Mouse (Mus musculus): ENCODE results near the gene Padi4. TPM values are rescaled to one million over a fixed set of nuclear protein-coding genes. Genes with fewer than 3 reads are reported as not detected.

Padi4 gene
- polyA plus RNA-seq, 1 experiment: 0.61 TPM

DNA sequence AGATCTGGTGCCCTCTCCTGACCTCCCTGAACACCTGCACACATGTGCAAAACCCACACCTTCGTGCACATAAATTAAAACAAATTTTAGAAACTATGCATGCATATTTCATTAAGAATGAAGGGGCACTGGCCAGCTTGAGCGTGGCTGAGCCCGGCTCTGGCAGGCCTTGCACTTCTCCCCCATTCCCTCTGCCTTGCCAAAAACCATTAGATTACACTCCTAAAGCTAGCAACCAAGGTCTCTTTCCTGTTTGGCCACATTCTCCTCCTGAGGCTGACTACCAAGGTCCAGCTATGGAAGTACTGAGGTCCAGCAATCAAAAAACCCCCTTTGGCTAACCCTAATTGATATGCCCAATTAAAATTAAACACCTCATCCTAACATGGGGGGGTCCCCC lies 22.8 kb upstream of the Padi4 start:
- TF ChIP-seq POLR2A (IDR thresholded peaks at IDR 0.05; ENCODE audit: control insufficient read depth, low read depth, low read length) (no peak), CTCF (IDR thresholded peaks at IDR 0.05; ENCODE audit: control insufficient read depth, insufficient read depth, insufficient replicate concordance, low read depth, low read length) (no peak)
- Histone ChIP-seq H3K4me3 (ENCODE audit: control insufficient read depth, low read depth, low read length) (no peak overlapping the region), H3K27ac (ENCODE audit: control insufficient read depth, insufficient read depth, low read depth, low read length) (no peak overlapping the region), H3K4me1 (ENCODE audit: control insufficient read depth, insufficient read depth, low read length) (no peaks in the 10 kb centered on the region), H3K27me3 (ENCODE audit: control insufficient read depth, insufficient read depth, low read length) (no peaks in the 10 kb centered on the region), H3K36me3 (ENCODE audit: control insufficient read depth, insufficient read depth, low read length) (no peaks in the 10 kb centered on the region)

DNA sequence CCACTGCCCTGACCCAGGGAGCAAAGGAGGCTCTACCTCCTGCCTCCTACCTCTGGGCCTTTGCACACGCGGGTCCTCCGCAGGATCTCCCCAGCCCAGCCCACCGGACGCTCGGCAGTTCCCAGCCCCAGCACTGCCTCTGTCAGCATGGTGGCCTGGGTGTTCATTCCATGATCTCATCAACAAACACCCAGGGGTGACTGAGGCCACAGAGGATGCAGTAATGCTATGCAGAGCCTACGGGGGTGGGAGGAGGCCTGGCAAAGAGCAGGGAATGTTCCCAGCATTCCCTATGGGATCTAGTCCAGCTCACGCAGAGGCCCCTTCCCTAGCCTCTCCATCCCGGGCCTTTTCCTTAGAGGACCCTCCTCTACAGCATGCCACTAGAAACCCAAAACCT lies 20.6 kb upstream of the Padi4 start:
- H3K4me1 ChIP-seq (ENCODE audit: control insufficient read depth, insufficient read depth, low read length): no peaks in the 10 kb centered on the region
- no peak overlapping the region for H3K4me3 ChIP-seq (ENCODE audit: control insufficient read depth, low read depth, low read length)
- TF ChIP-seq CTCF (IDR thresholded peaks at IDR 0.05; ENCODE audit: control insufficient read depth, insufficient read depth, insufficient replicate concordance, low read depth, low read length) (no peak), POLR2A (IDR thresholded peaks at IDR 0.05; ENCODE audit: control insufficient read depth, low read depth, low read length) (no peak)
- no peaks in the 10 kb centered on the region for H3K27me3 ChIP-seq (ENCODE audit: control insufficient read depth, insufficient read depth, low read length)
- no peaks in the 10 kb centered on the region for H3K36me3 ChIP-seq (ENCODE audit: control insufficient read depth, insufficient read depth, low read length)
- H3K27ac ChIP-seq (ENCODE audit: control insufficient read depth, insufficient read depth, low read depth, low read length): no peak overlapping the region

DNA sequence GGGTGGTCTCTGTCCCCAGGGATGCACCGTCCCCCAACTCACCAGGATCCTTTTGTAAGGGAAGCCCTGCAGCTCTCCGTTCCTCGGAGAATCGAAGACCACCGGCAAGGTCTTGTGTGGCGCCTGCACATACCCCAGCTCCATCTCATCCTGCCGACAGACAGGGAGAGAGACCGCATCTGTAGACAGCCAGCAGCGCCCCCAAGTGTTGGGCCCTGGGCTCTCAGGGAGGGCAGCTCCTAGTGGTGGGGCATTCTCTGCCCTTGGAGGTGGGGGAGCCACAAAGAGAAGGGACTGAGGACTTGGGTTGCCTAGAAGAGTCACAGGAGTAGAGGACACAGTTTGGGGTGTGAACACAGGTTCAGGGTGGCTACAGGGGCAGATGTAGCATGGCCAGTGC lies 19.8 kb upstream of the Padi4 start:
- TF ChIP-seq POLR2A (IDR thresholded peaks at IDR 0.05; ENCODE audit: control insufficient read depth, low read depth, low read length) (no peak), CTCF (IDR thresholded peaks at IDR 0.05; ENCODE audit: control insufficient read depth, insufficient read depth, insufficient replicate concordance, low read depth, low read length) (peak; percentile 1; the same call in 1 of the 2 replicates)
- Histone ChIP-seq H3K27ac (ENCODE audit: control insufficient read depth, insufficient read depth, low read depth, low read length) (no peak overlapping the region), H3K4me1 (ENCODE audit: control insufficient read depth, insufficient read depth, low read length) (no peaks in the 10 kb centered on the region; the same call in 1 of the 2 replicates)

DNA sequence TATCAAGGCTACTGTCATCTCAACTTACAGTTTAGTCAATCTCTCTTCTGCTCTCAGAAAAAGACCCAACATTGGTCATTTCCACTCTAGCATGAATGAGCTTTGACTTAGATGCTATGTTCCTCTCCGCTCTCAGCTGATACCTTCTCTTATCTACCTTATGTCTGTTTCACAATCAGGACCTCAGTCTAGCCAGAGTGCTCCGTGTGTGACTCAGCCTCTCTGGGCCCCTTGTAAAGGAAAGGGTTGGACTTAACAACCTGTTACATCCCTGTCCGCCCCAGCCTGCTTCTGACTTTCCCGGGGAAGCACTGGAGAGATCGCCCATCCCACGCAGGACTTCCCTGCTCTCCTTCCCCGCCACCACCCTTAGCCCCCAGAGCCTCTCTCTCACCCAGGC lies 18.5 kb upstream of the Padi4 start:
- no peaks in the 10 kb centered on the region; the same call in 1 of the 2 replicates for H3K4me1 ChIP-seq (ENCODE audit: control insufficient read depth, insufficient read depth, low read length)
- no peak for TF ChIP-seq CTCF (IDR thresholded peaks at IDR 0.05; ENCODE audit: control insufficient read depth, insufficient read depth, insufficient replicate concordance, low read depth, low read length)
- no peak for TF ChIP-seq POLR2A (IDR thresholded peaks at IDR 0.05; ENCODE audit: control insufficient read depth, low read depth, low read length)
- no peak overlapping the region for H3K4me3 ChIP-seq (ENCODE audit: control insufficient read depth, low read depth, low read length)
- H3K27me3 ChIP-seq (ENCODE audit: control insufficient read depth, insufficient read depth, low read length): no peaks in the 10 kb centered on the region
- no peaks in the 10 kb centered on the region for H3K36me3 ChIP-seq (ENCODE audit: control insufficient read depth, insufficient read depth, low read length)
- H3K27ac ChIP-seq (ENCODE audit: control insufficient read depth, insufficient read depth, low read depth, low read length): no peak overlapping the region

More for the DNA sequence above, 19.8 kb upstream of the Padi4 start:
- Histone ChIP-seq H3K4me3 (ENCODE audit: control insufficient read depth, low read depth, low read length) (no peak overlapping the region), H3K36me3 (ENCODE audit: control insufficient read depth, insufficient read depth, low read length) (no peaks in the 10 kb centered on the region), H3K27me3 (ENCODE audit: control insufficient read depth, insufficient read depth, low read length) (no peaks in the 10 kb centered on the region)

DNA sequence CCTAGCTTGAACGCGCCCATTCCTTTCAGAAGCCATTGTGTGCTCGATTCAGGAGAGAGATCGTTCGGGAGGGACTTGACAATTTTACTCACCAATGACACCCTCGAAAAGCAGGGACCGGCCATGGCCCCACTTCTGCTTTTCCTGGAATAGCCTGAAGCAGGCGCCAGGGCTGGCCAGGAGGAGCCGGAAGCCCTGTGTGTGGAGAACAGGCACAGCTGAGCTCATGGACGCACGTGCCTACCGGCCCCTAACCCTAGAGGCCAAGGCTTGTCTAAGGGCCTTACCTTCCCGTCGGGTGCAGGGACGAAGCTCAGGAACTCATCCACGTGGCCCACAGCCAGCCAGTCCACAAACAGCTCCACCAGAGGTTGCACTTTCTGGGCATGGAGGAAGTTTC lies 17.0 kb upstream of the Padi4 start:
- no peak overlapping the region for H3K27ac ChIP-seq (ENCODE audit: control insufficient read depth, insufficient read depth, low read depth, low read length)
- TF ChIP-seq POLR2A (IDR thresholded peaks at IDR 0.05; ENCODE audit: control insufficient read depth, low read depth, low read length) (no peak), CTCF (IDR thresholded peaks at IDR 0.05; ENCODE audit: control insufficient read depth, insufficient read depth, insufficient replicate concordance, low read depth, low read length) (no peak)

DNA sequence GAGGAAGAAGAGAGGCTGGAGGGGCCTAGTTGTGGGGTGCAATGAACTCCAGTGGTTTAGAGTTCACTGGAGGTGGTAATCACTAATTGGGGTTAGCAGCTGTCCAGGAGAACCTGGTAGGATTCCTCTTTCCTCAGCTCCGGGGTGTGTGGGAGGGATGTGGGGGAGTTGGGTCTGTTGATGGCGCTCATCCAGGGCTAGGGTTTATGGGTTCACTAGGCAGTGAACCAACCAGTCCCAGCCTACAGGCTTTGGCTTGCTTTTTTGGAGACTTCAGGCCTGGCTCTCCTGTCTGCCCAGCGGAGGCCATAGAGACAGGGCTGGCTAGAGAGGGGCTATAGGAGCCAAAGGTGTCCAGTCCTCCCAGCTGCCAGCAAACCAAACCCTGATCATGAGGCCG lies 15.9 kb upstream of the Padi4 start:
- no peaks in the 10 kb centered on the region for H3K27me3 ChIP-seq (ENCODE audit: control insufficient read depth, insufficient read depth, low read length)
- H3K36me3 ChIP-seq (ENCODE audit: control insufficient read depth, insufficient read depth, low read length): no peaks in the 10 kb centered on the region
- H3K4me1 ChIP-seq (ENCODE audit: control insufficient read depth, insufficient read depth, low read length): no peaks in the 10 kb centered on the region; the same call in 1 of the 2 replicates
- H3K27ac ChIP-seq (ENCODE audit: control insufficient read depth, insufficient read depth, low read depth, low read length): no peak overlapping the region
- no peak for TF ChIP-seq POLR2A (IDR thresholded peaks at IDR 0.05; ENCODE audit: control insufficient read depth, low read depth, low read length)
- no peak for TF ChIP-seq CTCF (IDR thresholded peaks at IDR 0.05; ENCODE audit: control insufficient read depth, insufficient read depth, insufficient replicate concordance, low read depth, low read length)
- H3K4me3 ChIP-seq (ENCODE audit: control insufficient read depth, low read depth, low read length): no peak overlapping the region

More for the DNA sequence above, 17.0 kb upstream of the Padi4 start:
- Histone ChIP-seq H3K4me3 (ENCODE audit: control insufficient read depth, low read depth, low read length) (no peak overlapping the region), H3K36me3 (ENCODE audit: control insufficient read depth, insufficient read depth, low read length) (no peaks in the 10 kb centered on the region), H3K4me1 (ENCODE audit: control insufficient read depth, insufficient read depth, low read length) (no peaks in the 10 kb centered on the region; the same call in 1 of the 2 replicates), H3K27me3 (ENCODE audit: control insufficient read depth, insufficient read depth, low read length) (no peaks in the 10 kb centered on the region)

DNA sequence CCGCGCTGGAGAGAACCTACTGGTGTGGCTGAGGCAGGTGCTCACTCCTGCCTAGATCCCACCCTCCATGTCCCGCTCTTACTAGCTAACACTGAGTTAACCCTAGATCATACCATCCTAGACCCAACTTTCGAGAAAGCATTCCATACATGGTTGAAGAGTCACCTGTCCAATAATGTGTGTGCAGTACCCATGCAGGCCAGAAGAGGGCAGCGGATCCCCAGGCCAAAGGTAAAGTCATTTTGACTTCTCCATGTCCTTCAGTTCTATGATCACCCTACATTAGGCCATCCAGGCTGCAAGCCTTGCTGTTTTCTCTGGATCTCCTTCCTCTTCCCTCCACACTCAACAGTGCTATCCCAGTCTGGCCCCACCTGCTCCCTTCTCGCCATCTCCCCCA lies 14.9 kb upstream of the Padi4 start:
- H3K36me3 ChIP-seq (ENCODE audit: control insufficient read depth, insufficient read depth, low read length): no peaks in the 10 kb centered on the region
- no peaks in the 10 kb centered on the region for H3K27me3 ChIP-seq (ENCODE audit: control insufficient read depth, insufficient read depth, low read length)
- no peaks in the 10 kb centered on the region; the same call in 1 of the 2 replicates for H3K4me1 ChIP-seq (ENCODE audit: control insufficient read depth, insufficient read depth, low read length)
- no peak for TF ChIP-seq POLR2A (IDR thresholded peaks at IDR 0.05; ENCODE audit: control insufficient read depth, low read depth, low read length)
- peak; percentile 95; the same call in 1 of the 2 replicates for TF ChIP-seq CTCF (IDR thresholded peaks at IDR 0.05; ENCODE audit: control insufficient read depth, insufficient read depth, insufficient replicate concordance, low read depth, low read length)
- H3K27ac ChIP-seq (ENCODE audit: control insufficient read depth, insufficient read depth, low read depth, low read length): no peak overlapping the region
- H3K4me3 ChIP-seq (ENCODE audit: control insufficient read depth, low read depth, low read length): no peak overlapping the region

DNA sequence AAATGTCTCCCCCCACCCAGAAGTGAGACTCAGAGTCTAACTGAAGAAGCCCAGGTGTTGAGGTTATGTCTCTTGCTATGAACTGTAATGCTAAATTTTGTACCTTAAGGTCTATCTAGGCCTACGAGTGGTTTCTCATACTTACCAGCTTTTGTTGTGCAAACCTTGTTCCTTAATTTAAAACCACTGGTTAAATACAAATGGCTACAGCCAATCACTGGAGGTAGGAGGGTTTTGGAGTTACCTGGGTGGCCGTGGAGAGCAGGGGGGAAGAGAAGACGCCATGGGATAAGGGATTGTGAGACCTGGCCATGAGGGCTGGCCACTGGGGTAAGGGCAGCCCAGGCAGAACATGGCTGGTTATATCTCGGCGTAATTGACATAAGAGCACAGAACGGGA lies 14.2 kb upstream of the Padi4 start:
- TF ChIP-seq CTCF (IDR thresholded peaks at IDR 0.05; ENCODE audit: control insufficient read depth, insufficient read depth, insufficient replicate concordance, low read depth, low read length): no peak
- TF ChIP-seq POLR2A (IDR thresholded peaks at IDR 0.05; ENCODE audit: control insufficient read depth, low read depth, low read length): no peak
- Histone ChIP-seq H3K4me3 (ENCODE audit: control insufficient read depth, low read depth, low read length) (no peak overlapping the region), H3K27me3 (ENCODE audit: control insufficient read depth, insufficient read depth, low read length) (no peaks in the 10 kb centered on the region), H3K4me1 (ENCODE audit: control insufficient read depth, insufficient read depth, low read length) (no peaks in the 10 kb centered on the region; the same call in 1 of the 2 replicates), H3K27ac (ENCODE audit: control insufficient read depth, insufficient read depth, low read depth, low read length) (no peak overlapping the region), H3K36me3 (ENCODE audit: control insufficient read depth, insufficient read depth, low read length) (no peaks in the 10 kb centered on the region)

Data from testis, adult 2 months (tissue).